Mouse (Mus musculus): Measurements from ENCODE around the gene Tmem258. TPM values are rescaled to one million over a fixed set of nuclear protein-coding genes. Genes with fewer than 3 reads are reported as not detected.
A peak's percentile ranks its signal among the peaks of the same experiment; 100 is the strongest.

Tmem258 gene
- polyA plus RNA-seq, 1 experiment from 2014 or later: 467 TPM

DNA sequence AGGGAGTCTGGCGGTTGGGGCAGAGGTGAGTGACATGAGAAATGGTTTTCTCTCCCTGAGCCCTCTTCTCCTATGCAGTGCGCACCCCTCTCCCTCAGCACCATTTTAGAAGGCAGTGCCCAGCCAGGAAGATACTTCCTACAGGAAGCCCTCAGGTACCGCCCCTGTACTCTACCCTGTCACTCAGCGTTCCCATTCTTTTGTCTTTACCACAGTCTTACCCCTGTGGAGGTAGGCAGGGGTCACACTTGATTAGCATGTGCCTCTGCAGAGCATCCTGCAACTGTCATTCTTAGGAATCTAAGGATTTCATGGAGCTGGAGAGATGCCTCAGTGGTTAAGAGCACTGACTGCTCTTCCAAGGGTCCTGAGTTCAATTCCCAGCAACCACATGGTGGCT lies 19.7 kb downstream of the Tmem258 start:
- no peak overlapping the region for H3K9ac ChIP-seq (ENCODE audit: low read depth, low read length)
- WGBS: 78% methylated on average over 4 of the region's 4 CpGs
- no peaks in the 10 kb centered on the region for H3K9me3 ChIP-seq (ENCODE audit: control insufficient read depth, low read length)
- no peak overlapping the region for H3K4me2 ChIP-seq (ENCODE audit: low read depth, low read length)
- no peaks in the 10 kb centered on the region for H3K27me3 ChIP-seq (replicated peaks; ENCODE audit: control insufficient read depth, insufficient read depth, low read length)
- H3K4me1 ChIP-seq (ENCODE audit: control insufficient read depth, insufficient read depth, low read length): peaks cover 50% of the 10 kb centered on the region
- no peak overlapping the region for H3K27ac ChIP-seq (ENCODE audit: low read length)
- no peak overlapping the region for H3K4me3 ChIP-seq (ENCODE audit: low read length)
- ATAC-seq: no peak
- no peaks in the 10 kb centered on the region for H3K36me3 ChIP-seq (ENCODE audit: control insufficient read depth, insufficient read depth, low read length)

DNA sequence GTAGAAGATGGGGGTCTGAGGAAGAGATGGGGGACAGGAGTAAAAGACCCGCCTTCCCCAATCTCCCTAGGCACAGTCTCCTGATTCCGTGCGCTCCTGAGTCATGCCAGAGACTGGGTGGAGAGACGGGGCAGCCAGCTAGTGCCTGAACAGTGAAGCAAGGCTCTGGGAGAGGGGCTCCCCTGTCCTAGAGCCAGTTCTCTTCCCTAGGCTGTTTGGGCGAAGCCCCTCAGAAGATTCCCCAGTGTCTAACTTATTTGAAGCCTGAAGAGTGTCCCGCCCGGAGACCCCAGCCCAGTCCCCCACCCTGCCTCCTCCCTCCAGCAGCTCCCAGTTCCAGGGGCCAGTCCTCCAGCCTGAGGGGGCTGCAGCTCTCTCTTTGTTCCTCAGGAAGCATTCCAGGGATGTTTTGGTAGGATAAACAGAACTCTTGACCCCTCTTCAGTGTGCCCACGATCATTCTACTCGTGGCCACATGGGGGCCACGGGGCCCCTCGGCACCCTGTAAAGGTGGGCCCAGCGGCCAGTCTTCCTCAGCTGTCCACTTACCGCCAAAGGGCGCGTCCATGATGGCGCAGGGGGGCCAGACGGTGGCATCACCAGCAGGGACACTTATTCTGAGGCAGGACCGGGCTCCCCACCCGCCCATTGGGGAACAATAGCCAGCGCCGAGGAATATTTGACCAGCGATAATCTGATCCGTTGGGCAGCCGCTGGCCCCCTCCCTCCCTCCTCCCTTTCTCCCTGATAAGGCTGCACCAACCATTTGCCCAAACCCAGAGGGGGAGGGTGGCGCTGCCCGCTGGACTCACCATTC lies 21.0 kb downstream of the Tmem258 start:
- Histone ChIP-seq H3K9me3 (ENCODE audit: control insufficient read depth, low read length) (no peaks in the 10 kb centered on the region), H3K36me3 (ENCODE audit: control insufficient read depth, insufficient read depth, low read length) (no peaks in the 10 kb centered on the region), H3K4me1 (ENCODE audit: control insufficient read depth, insufficient read depth, low read length) (peaks cover 46% of the 10 kb centered on the region), H3K27me3 (replicated peaks; ENCODE audit: control insufficient read depth, insufficient read depth, low read length) (no peaks in the 10 kb centered on the region), H3K4me3 (ENCODE audit: low read length) (peak overlapping the region; percentile 13), H3K27ac (ENCODE audit: low read length) (peak overlapping the region; percentile 70), H3K4me2 (ENCODE audit: low read depth, low read length) (peak overlapping the region; percentile 37), H3K9ac (ENCODE audit: low read depth, low read length) (peak overlapping the region; percentile 57)
- ATAC-seq: peak; percentile 17; the same call in 1 of the 2 replicates
- 15% methylated on average over 26 of the region's 26 CpGs for WGBS

DNA sequence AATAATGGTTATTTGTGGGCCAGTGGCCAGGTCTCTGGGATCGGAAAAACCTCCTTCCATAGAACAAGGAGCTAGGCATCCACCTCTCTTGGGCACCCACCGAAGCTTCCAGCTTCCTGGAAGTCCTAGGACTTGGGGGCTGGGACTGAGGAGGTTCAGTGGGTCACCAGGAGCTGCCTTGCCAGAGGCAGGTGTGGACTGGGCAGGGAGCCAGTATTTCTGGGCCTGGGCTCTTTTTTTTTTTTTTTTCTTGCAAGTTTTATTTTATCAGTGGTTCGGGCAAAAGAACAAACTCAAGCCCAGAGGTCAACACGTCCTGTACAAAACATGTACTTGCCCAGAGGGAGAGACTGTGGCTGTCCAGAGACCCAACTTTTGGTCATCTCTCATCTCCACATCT lies 22.0 kb downstream of the Tmem258 start:
- H3K36me3 ChIP-seq (ENCODE audit: control insufficient read depth, insufficient read depth, low read length): no peaks in the 10 kb centered on the region
- peaks cover 48% of the 10 kb centered on the region for H3K4me1 ChIP-seq (ENCODE audit: control insufficient read depth, insufficient read depth, low read length)
- H3K4me3 ChIP-seq (ENCODE audit: low read length): no peak overlapping the region
- no peaks in the 10 kb centered on the region for H3K27me3 ChIP-seq (replicated peaks; ENCODE audit: control insufficient read depth, insufficient read depth, low read length)
- WGBS: 41% methylated on average over 4 of the region's 4 CpGs
- peak overlapping the region; percentile 37; the same call in 1 of the 2 replicates for H3K4me2 ChIP-seq (ENCODE audit: low read depth, low read length)
- H3K27ac ChIP-seq (ENCODE audit: low read length): peak overlapping the region; percentile 70
- ATAC-seq: peak; percentile 52
- no peaks in the 10 kb centered on the region for H3K9me3 ChIP-seq (ENCODE audit: control insufficient read depth, low read length)
- peak overlapping the region; percentile 57 for H3K9ac ChIP-seq (ENCODE audit: low read depth, low read length)

DNA sequence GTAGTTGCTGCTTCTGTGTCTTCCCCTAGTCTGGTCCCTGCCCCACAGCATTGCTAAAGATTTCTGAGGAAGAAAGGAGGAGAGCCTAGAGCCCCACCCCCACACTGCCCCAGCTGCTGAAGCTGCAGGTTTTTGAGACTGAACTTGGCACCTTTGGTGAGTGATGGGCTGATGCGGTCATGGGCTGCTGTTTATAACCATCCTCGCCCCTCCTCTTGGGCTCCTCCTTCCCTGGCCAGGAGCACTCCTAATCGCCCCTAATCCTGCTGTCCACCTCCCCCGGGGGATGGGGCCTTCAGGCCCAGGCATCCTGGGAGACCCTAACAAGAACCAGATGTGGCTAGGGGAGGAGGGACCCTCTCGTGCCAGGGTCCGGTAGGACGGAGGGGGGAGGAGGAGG lies 27.2 kb downstream of the Tmem258 start:
- Histone ChIP-seq H3K27me3 (replicated peaks; ENCODE audit: control insufficient read depth, insufficient read depth, low read length) (no peaks in the 10 kb centered on the region), H3K9ac (ENCODE audit: low read depth, low read length) (no peak overlapping the region), H3K4me1 (ENCODE audit: control insufficient read depth, insufficient read depth, low read length) (peaks cover 37% of the 10 kb centered on the region), H3K4me2 (ENCODE audit: low read depth, low read length) (no peak overlapping the region), H3K27ac (ENCODE audit: low read length) (no peak overlapping the region), H3K4me3 (ENCODE audit: low read length) (no peak overlapping the region), H3K36me3 (ENCODE audit: control insufficient read depth, insufficient read depth, low read length) (no peaks in the 10 kb centered on the region), H3K9me3 (ENCODE audit: control insufficient read depth, low read length) (no peaks in the 10 kb centered on the region)
- 20% methylated on average over 7 of the region's 7 CpGs for WGBS
- no peak; the same call in 1 of the 2 replicates for ATAC-seq

DNA sequence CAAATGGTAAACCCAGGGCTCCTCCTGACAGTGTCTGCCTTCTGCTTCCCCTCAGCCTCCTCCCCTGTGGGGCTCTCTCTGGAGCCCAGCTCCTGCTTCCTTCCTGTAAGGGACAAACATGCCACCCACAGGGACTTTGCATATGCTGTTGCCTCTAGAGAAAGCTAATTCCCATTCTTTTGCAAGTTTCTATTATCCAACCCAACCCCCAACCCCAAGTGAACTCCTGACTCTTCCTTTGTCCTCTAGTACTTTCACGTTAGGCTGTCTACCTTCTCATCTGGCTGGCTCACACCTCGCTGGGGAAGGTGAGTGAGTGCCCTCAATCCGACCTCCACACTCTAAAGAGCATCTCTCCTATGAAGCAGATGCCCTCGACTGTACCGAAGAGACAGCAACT lies 28.1 kb downstream of the Tmem258 start:
- H3K9ac ChIP-seq (ENCODE audit: low read depth, low read length): 0 out of 2 replicates have a peak overlapping the region, but pooled peaks have one; percentile 11
- H3K27me3 ChIP-seq (replicated peaks; ENCODE audit: control insufficient read depth, insufficient read depth, low read length): no peaks in the 10 kb centered on the region

DNA sequence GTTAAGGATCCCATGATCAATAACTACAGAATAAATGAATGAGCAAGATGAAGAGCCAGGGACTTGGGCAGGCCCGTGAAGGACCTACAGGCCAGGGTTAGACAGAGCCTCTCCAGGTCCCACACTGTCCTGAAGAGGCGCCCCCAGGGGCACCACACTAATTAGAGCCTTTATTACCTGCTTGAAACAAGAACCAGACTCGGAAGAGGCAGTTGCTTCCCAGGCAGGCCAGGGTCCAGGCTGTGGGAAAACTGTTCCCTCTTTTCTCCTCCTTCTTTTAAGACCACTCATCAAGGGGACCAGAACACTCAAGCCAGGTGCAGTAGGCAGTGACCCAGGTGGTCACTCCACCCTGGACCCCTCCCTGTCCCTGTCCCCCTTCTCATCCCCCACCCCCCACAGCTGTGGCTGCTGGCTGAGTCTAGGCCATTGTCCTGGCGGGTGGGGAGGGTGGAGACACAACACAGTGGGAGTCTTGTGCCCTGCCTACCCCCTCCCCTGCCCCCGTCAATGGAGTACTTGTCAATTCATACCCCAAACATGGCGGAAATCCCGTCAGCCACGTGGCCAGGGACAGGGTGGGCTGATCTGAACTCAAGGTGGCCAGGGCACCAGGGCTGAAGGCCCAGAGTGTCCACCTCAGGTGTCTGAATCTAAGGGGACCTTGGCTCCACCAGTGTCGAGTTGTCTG lies 28.7 kb downstream of the Tmem258 start:
- Histone ChIP-seq H3K27me3 (replicated peaks; ENCODE audit: control insufficient read depth, insufficient read depth, low read length) (no peaks in the 10 kb centered on the region), H3K9ac (ENCODE audit: low read depth, low read length) (no peak overlapping the region), H3K4me1 (ENCODE audit: control insufficient read depth, insufficient read depth, low read length) (peaks cover 34% of the 10 kb centered on the region), H3K27ac (ENCODE audit: low read length) (no peak overlapping the region; the same call in 1 of the 2 replicates), H3K4me3 (ENCODE audit: low read length) (no peak overlapping the region), H3K36me3 (ENCODE audit: control insufficient read depth, insufficient read depth, low read length) (no peaks in the 10 kb centered on the region), H3K9me3 (ENCODE audit: control insufficient read depth, low read length) (no peaks in the 10 kb centered on the region), H3K4me2 (ENCODE audit: low read depth, low read length) (no peak overlapping the region)
- no peak for ATAC-seq
- 52% methylated on average over 9 of the region's 9 CpGs for WGBS

More for the DNA sequence above, 28.1 kb downstream of the Tmem258 start:
- Histone ChIP-seq H3K4me3 (ENCODE audit: low read length) (no peak overlapping the region), H3K4me2 (ENCODE audit: low read depth, low read length) (no peak overlapping the region), H3K4me1 (ENCODE audit: control insufficient read depth, insufficient read depth, low read length) (peaks cover 34% of the 10 kb centered on the region), H3K36me3 (ENCODE audit: control insufficient read depth, insufficient read depth, low read length) (no peaks in the 10 kb centered on the region), H3K27ac (ENCODE audit: low read length) (no peak overlapping the region; the same call in 1 of the 2 replicates), H3K9me3 (ENCODE audit: control insufficient read depth, low read length) (no peaks in the 10 kb centered on the region)
- no peak for ATAC-seq
- 40% methylated on average over 5 of the region's 5 CpGs for WGBS

DNA sequence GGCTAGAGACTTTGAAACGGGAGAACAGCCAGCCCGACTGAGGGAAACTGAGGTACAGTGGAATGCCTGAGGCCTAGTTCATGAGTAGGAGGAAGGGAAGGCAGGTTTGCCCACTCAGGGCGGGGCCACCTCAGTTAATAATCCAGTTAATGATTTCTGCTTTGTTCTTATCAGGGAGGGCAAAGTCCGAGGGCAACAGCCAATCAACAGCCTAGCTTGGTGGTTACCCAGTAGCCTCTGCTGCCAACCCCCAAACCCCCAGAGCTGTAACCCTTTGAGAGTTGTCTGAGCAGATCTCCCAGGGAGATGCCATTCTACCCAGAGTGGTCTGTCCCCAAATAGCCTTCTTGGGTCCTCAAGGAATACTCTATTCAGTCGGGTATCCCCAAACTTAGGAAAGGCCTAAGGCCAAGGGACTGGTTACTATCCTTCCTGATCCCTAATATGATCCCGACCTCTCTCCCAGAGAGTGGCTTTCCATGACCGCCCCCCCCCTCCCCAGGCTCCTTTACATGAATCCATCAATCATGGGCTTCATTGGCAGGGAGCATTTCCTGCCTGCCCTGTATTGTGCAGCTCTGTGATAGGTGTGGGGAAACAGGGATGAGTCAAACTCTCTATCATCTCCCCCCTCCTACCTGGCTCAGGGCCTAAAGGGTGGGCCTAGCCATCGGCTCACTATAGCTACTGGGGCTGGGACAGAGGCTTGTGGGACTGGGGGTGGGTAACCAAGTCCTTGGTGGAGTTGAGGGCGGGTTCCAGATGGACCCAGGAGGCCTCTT lies 32.2 kb downstream of the Tmem258 start:
- no peak overlapping the region for H3K4me3 ChIP-seq (ENCODE audit: low read length)
- peak overlapping the region; percentile 38 for H3K4me2 ChIP-seq (ENCODE audit: low read depth, low read length)
- peak overlapping the region; percentile 78 for H3K27ac ChIP-seq (ENCODE audit: low read length)
- peak overlapping the region; percentile 17; the same call in 1 of the 2 replicates for H3K9ac ChIP-seq (ENCODE audit: low read depth, low read length)
- WGBS: 58% methylated on average over 9 of the region's 9 CpGs
- H3K4me1 ChIP-seq (ENCODE audit: control insufficient read depth, insufficient read depth, low read length): peaks cover 40% of the 10 kb centered on the region
- peak; percentile 81 for ATAC-seq
- no peaks in the 10 kb centered on the region for H3K27me3 ChIP-seq (replicated peaks; ENCODE audit: control insufficient read depth, insufficient read depth, low read length)
- no peaks in the 10 kb centered on the region for H3K36me3 ChIP-seq (ENCODE audit: control insufficient read depth, insufficient read depth, low read length)
- no peaks in the 10 kb centered on the region for H3K9me3 ChIP-seq (ENCODE audit: control insufficient read depth, low read length)

DNA sequence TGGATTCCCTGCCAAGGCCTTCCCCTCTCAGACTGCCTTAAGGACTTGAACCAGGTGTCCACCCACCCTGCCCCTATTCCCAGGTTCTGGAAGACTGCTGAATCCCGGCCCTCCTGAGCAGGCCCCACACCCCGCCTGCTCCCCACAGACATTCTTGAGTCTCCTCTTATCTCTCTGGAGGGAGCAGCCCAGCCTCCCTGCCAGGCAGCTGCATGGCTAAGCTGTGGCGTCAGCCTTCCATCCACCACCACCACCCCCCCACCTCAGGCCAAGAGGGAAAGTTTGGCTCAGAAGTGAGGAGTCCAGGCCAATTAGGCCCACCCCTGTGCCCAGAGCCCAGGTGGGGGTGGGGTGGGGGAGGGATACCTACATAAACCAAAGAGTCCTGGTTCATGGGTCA lies 34.7 kb downstream of the Tmem258 start:
- H3K4me2 ChIP-seq (ENCODE audit: low read depth, low read length): peak overlapping the region; percentile 67
- peak overlapping the region; percentile 62; the same call in 1 of the 2 replicates for H3K4me3 ChIP-seq (ENCODE audit: low read length)
- peak overlapping the region; percentile 49 for H3K9ac ChIP-seq (ENCODE audit: low read depth, low read length)
- H3K9me3 ChIP-seq (ENCODE audit: control insufficient read depth, low read length): no peaks in the 10 kb centered on the region
- 31% methylated on average over 3 of the region's 3 CpGs for WGBS
- H3K4me1 ChIP-seq (ENCODE audit: control insufficient read depth, insufficient read depth, low read length): peaks cover 24% of the 10 kb centered on the region
- no peaks in the 10 kb centered on the region for H3K36me3 ChIP-seq (ENCODE audit: control insufficient read depth, insufficient read depth, low read length)
- peak overlapping the region; percentile 55 for H3K27ac ChIP-seq (ENCODE audit: low read length)
- no peaks in the 10 kb centered on the region for H3K27me3 ChIP-seq (replicated peaks; ENCODE audit: control insufficient read depth, insufficient read depth, low read length)
- peak; percentile 34 for ATAC-seq

DNA sequence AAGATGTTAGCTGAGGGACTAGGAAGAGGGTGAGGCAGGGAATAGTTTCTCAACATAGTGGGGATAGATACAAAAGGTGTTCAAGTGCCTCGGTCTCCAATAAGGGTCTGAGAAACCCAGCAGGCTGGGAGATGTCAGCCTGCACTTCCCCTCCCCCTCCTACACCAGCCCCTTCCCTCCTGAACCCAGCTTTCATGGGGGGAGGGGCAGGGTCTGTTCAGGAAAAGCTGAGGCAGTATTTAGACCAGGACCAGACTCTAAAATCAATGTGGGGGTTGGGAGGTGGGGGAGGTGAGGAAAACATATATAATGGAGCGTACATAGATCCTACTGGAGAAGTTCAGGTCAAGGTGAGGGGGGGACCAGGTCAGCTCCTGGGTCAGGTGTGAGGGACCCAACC lies 35.6 kb downstream of the Tmem258 start:
- Histone ChIP-seq H3K27me3 (replicated peaks; ENCODE audit: control insufficient read depth, insufficient read depth, low read length) (no peaks in the 10 kb centered on the region), H3K27ac (ENCODE audit: low read length) (peak overlapping the region; percentile 55), H3K9ac (ENCODE audit: low read depth, low read length) (peak overlapping the region; percentile 83), H3K4me3 (ENCODE audit: low read length) (peak overlapping the region; percentile 62), H3K4me1 (ENCODE audit: control insufficient read depth, insufficient read depth, low read length) (peaks cover 21% of the 10 kb centered on the region), H3K36me3 (ENCODE audit: control insufficient read depth, insufficient read depth, low read length) (no peaks in the 10 kb centered on the region), H3K4me2 (ENCODE audit: low read depth, low read length) (peak overlapping the region; percentile 67), H3K9me3 (ENCODE audit: control insufficient read depth, low read length) (no peaks in the 10 kb centered on the region)
- no peak for ATAC-seq
- WGBS: 32% methylated on average over 2 of the region's 2 CpGs

Data from intestine, embryonic 16.5 days (tissue).